Mouse (Mus musculus): ENCODE measurements around the gene S100a16. TPM values are rescaled to one million over a fixed set of nuclear protein-coding genes. Genes with fewer than 3 reads are reported as not detected.

The S100a16 gene
- polyA plus RNA-seq, 1 experiment from 2014 or later = 32.8 TPM

DNA sequence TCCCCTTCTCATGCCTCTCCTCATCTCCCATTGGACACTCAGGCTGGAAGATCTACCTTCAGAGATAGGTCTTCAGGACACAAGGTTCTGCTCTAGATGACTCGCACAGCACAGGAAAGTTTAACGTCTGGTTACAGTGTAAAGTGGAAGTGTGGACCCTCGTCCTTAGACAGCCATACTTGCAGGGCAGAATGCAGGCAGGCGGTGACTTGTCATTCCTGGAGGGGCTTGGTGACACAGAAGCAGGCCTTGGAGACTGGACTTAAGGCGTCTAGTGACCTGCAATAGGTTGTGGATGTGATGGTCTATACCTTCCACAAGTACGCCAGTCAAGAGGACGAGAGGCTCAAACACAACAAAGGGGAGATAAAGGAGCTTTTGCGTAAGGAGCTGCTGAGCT, 52.9 kb downstream of the S100a16 start, which contains the start of gene S100a2:
TSS of gene S100a2 (plus strand) at position 301 of the 400 bp plus-strand sequence.
- Histone ChIP-seq H3K4me2 (no peak within 1 kb of the TSS), H3K27me3 (replicated peaks) (no peaks in the 10 kb centered on the region), H3K4me3 (no peak within 1 kb of the TSS), H3K4me1 (no peaks in the 10 kb centered on the region; the same call in 1 of the 2 replicates), H3K9ac (no peak within 1 kb of the TSS), H3K9me3 (replicated peaks) (no peaks in the 10 kb centered on the region), H3K36me3 (no peaks in the 10 kb centered on the region), H3K27ac (no peak within 1 kb of the TSS)
- 60% methylated on average over 8 of the region's 8 CpGs for WGBS (ENCODE audit: insufficient replicate concordance)
- no peak for ATAC-seq

Other genes starting within 250 kb of the S100a16 start
- gene Gatad2b, start 244.1 kb upstream of the S100a16 start, polyA plus RNA-seq (2016; fragmentation: Nextera tagmentation; extraction: Ambion mirVana) = 5.1 and 6.0 TPM in 2 replicates
- 3.7 and 4.1 TPM in 2 replicates for gene Slc27a3, start 147.3 kb upstream of the S100a16 start, polyA plus RNA-seq (2016; fragmentation: Nextera tagmentation; extraction: Ambion mirVana)
- gene Ints3, start 103.6 kb upstream of the S100a16 start, polyA plus RNA-seq (2016; fragmentation: Nextera tagmentation; extraction: Ambion mirVana) = 20.8 and 21.4 TPM in 2 replicates
- 5.1 and 5.3 TPM in 2 replicates for gene Npr1, start 71.4 kb upstream of the S100a16 start, polyA plus RNA-seq (2016; fragmentation: Nextera tagmentation; extraction: Ambion mirVana)
- 100 and 103 TPM in 2 replicates for gene Ilf2, start 61.1 kb upstream of the S100a16 start, polyA plus RNA-seq (2016; fragmentation: Nextera tagmentation; extraction: Ambion mirVana)
- gene Snapin, start 46.2 kb upstream of the S100a16 start, polyA plus RNA-seq (2016; fragmentation: Nextera tagmentation; extraction: Ambion mirVana) = 24.2 and 27.0 TPM in 2 replicates
- gene Chtop, start 27.8 kb upstream of the S100a16 start, polyA plus RNA-seq (2016; fragmentation: Nextera tagmentation; extraction: Ambion mirVana) = 85.7 and 88.1 TPM in 2 replicates
- 13.2 and 15.0 TPM in 2 replicates for gene S100a1, start 22.9 kb upstream of the S100a16 start, polyA plus RNA-seq (2016; fragmentation: Nextera tagmentation; extraction: Ambion mirVana)
- gene S100a13, start 22.8 kb upstream of the S100a16 start, polyA plus RNA-seq (2016; fragmentation: Nextera tagmentation; extraction: Ambion mirVana) = 18.4 and 20.4 TPM in 2 replicates
- not detected in 2 replicates for gene S100a14, start 10.4 kb upstream of the S100a16 start, polyA plus RNA-seq (2016; fragmentation: Nextera tagmentation; extraction: Ambion mirVana)
- gene S100a3, start 23.3 kb downstream of the S100a16 start, polyA plus RNA-seq (2016; fragmentation: Nextera tagmentation; extraction: Ambion mirVana) = 0.04 TPM in 1 of 2 replicates, not detected in the other
- not detected in 2 replicates for gene S100a2, start 53.0 kb downstream of the S100a16 start, polyA plus RNA-seq (2016; fragmentation: Nextera tagmentation; extraction: Ambion mirVana)
- not detected in 2 replicates for gene Gm42674, start 64.7 kb downstream of the S100a16 start, polyA plus RNA-seq (2016; fragmentation: Nextera tagmentation; extraction: Ambion mirVana)
- 0.55 and 0.69 TPM in 2 replicates for gene S100a4, start 66.5 kb downstream of the S100a16 start, polyA plus RNA-seq (2016; fragmentation: Nextera tagmentation; extraction: Ambion mirVana)
- gene S100a5, start 71.3 kb downstream of the S100a16 start, polyA plus RNA-seq (2016; fragmentation: Nextera tagmentation; extraction: Ambion mirVana) = not detected in 2 replicates
- 5.7 and 6.8 TPM in 2 replicates for gene S100a6, start 75.6 kb downstream of the S100a16 start, polyA plus RNA-seq (2016; fragmentation: Nextera tagmentation; extraction: Ambion mirVana)
- not detected in 2 replicates for gene S100a7a, start 116.8 kb downstream of the S100a16 start, polyA plus RNA-seq (2016; fragmentation: Nextera tagmentation; extraction: Ambion mirVana)
- 209 and 244 TPM in 2 replicates for gene S100a8, start 131.7 kb downstream of the S100a16 start, polyA plus RNA-seq (2016; fragmentation: Nextera tagmentation; extraction: Ambion mirVana)
- gene S100a9, start 158.5 kb downstream of the S100a16 start, polyA plus RNA-seq (2016; fragmentation: Nextera tagmentation; extraction: Ambion mirVana) = 129 and 173 TPM in 2 replicates
- not detected in 2 replicates for gene Pglyrp4, start 189.7 kb downstream of the S100a16 start, polyA plus RNA-seq (2016; fragmentation: Nextera tagmentation; extraction: Ambion mirVana)
- gene Gm5849, start 240.6 kb downstream of the S100a16 start, polyA plus RNA-seq (2016; fragmentation: Nextera tagmentation; extraction: Ambion mirVana) = not detected in 2 replicates

All from liver, embryonic 12.5 days (tissue).